Mouse (Mus musculus): ENCODE data around the gene Trem3. TPM values are rescaled to one million over a fixed set of nuclear protein-coding genes. Genes with fewer than 3 reads are reported as not detected.

Gene Trem3
- polyA plus RNA-seq, 1 experiment from 2014 or later: 0.25 TPM

GRCm38 (mm10) chr17:48261868-48262267, 14.3 kb downstream of the Trem3 start:
- H3K27me3 ChIP-seq (ENCODE audit: insufficient read depth, low read length): no peaks in the 10 kb centered on the region
- no peak overlapping the region for H3K4me2 ChIP-seq
- H3K9me3 ChIP-seq (ENCODE audit: low read depth, low read length): no peaks in the 10 kb centered on the region
- WGBS: 68% methylated on average over 2 of the region's 2 CpGs
- ATAC-seq (ENCODE audit: insufficient read depth) (no peak), DNase-seq (no peak)
- H3K4me3 ChIP-seq (ENCODE audit: low read depth, low read length): no peak overlapping the region
- no peaks in the 10 kb centered on the region for H3K4me1 ChIP-seq (ENCODE audit: insufficient read depth)
- H3K9ac ChIP-seq: no peak overlapping the region
- no peaks in the 10 kb centered on the region for H3K36me3 ChIP-seq (ENCODE audit: insufficient read depth)
- H3K27ac ChIP-seq (ENCODE audit: low read depth): no peak overlapping the region
- no peak for TF ChIP-seq CTCF (IDR thresholded peaks at IDR 0.05; ENCODE audit: low read depth)

GRCm38 (mm10) chr17:48263741-48264362, 16.3 kb downstream of the Trem3 start, which contains the start of gene Treml4:
Treml4 (plus strand) TSS chr17:48264295.
- WGBS: 86% methylated on average over 3 of the region's 3 CpGs
- no peak within 1 kb of the TSS for H3K27ac ChIP-seq (ENCODE audit: low read depth)
- no peak within 1 kb of the TSS for H3K9ac ChIP-seq
- H3K36me3 ChIP-seq (ENCODE audit: insufficient read depth): no peaks in the 10 kb centered on the region
- H3K27me3 ChIP-seq (ENCODE audit: insufficient read depth, low read length): no peaks in the 10 kb centered on the region
- DNase-seq: no peak
- H3K4me3 ChIP-seq (ENCODE audit: low read depth, low read length): no peak within 1 kb of the TSS
- no peak for TF ChIP-seq CTCF (IDR thresholded peaks at IDR 0.05; ENCODE audit: low read depth)
- no peak within 1 kb of the TSS for H3K4me2 ChIP-seq
- no peak for ATAC-seq (ENCODE audit: insufficient read depth)
- H3K9me3 ChIP-seq (ENCODE audit: low read depth, low read length): no peaks in the 10 kb centered on the region
- H3K4me1 ChIP-seq (ENCODE audit: insufficient read depth): no peaks in the 10 kb centered on the region

- TF ChIP-seq CTCF (IDR thresholded peaks at IDR 0.05; ENCODE audit: low read depth): no peak
- 88% methylated on average over 7 of the region's 7 CpGs for WGBS
- H3K4me1 ChIP-seq (ENCODE audit: insufficient read depth): no peaks in the 10 kb centered on the region
- H3K9me3 ChIP-seq (ENCODE audit: low read depth, low read length): no peaks in the 10 kb centered on the region
- no peaks in the 10 kb centered on the region for H3K27me3 ChIP-seq (ENCODE audit: insufficient read depth, low read length)
- ATAC-seq (ENCODE audit: insufficient read depth) (no peak), DNase-seq (no peak)
- H3K9ac ChIP-seq: no peak overlapping the region
- no peak overlapping the region for H3K4me2 ChIP-seq
- no peaks in the 10 kb centered on the region for H3K36me3 ChIP-seq (ENCODE audit: insufficient read depth)
- H3K4me3 ChIP-seq (ENCODE audit: low read depth, low read length): no peak overlapping the region
- H3K27ac ChIP-seq (ENCODE audit: low read depth): no peak overlapping the region
These were observed 17.1 kb downstream of the Trem3 start for GRCm38 (mm10) chr17:48264662-48265061.

GRCm38 (mm10) chr17:48266138-48266537, 18.6 kb downstream of the Trem3 start:
- H3K9ac ChIP-seq: no peak overlapping the region
- 18% methylated on average over 2 of the region's 2 CpGs for WGBS
- DNase-seq: no peak
- H3K9me3 ChIP-seq (ENCODE audit: low read depth, low read length): no peaks in the 10 kb centered on the region
- H3K4me1 ChIP-seq (ENCODE audit: insufficient read depth): no peaks in the 10 kb centered on the region
- no peak overlapping the region for H3K4me2 ChIP-seq
- ATAC-seq (ENCODE audit: insufficient read depth): no peak
- no peak overlapping the region for H3K27ac ChIP-seq (ENCODE audit: low read depth)
- no peak overlapping the region for H3K4me3 ChIP-seq (ENCODE audit: low read depth, low read length)
- H3K27me3 ChIP-seq (ENCODE audit: insufficient read depth, low read length): no peaks in the 10 kb centered on the region
- H3K36me3 ChIP-seq (ENCODE audit: insufficient read depth): no peaks in the 10 kb centered on the region
- no peak for TF ChIP-seq CTCF (IDR thresholded peaks at IDR 0.05; ENCODE audit: low read depth)

GRCm38 (mm10) chr17:48266610-48267304, 19.2 kb downstream of the Trem3 start:
- Histone ChIP-seq H3K9ac (no peak overlapping the region), H3K4me2 (no peak overlapping the region), H3K9me3 (ENCODE audit: low read depth, low read length) (no peaks in the 10 kb centered on the region), H3K27ac (ENCODE audit: low read depth) (no peak overlapping the region), H3K27me3 (ENCODE audit: insufficient read depth, low read length) (no peaks in the 10 kb centered on the region), H3K36me3 (ENCODE audit: insufficient read depth) (no peaks in the 10 kb centered on the region), H3K4me3 (ENCODE audit: low read depth, low read length) (no peak overlapping the region), H3K4me1 (ENCODE audit: insufficient read depth) (no peaks in the 10 kb centered on the region)
- no peak for TF ChIP-seq CTCF (IDR thresholded peaks at IDR 0.05; ENCODE audit: low read depth)
- no peak for ATAC-seq (ENCODE audit: insufficient read depth)
- WGBS: 29% methylated on average over 2 of the region's 2 CpGs
- DNase-seq: no peak

GRCm38 (mm10) chr17:48267591-48267990, 20.0 kb downstream of the Trem3 start:
- H3K4me3 ChIP-seq (ENCODE audit: low read depth, low read length): no peak overlapping the region
- H3K4me1 ChIP-seq (ENCODE audit: insufficient read depth): no peaks in the 10 kb centered on the region
- ATAC-seq (ENCODE audit: insufficient read depth) (no peak), DNase-seq (no peak)
- TF ChIP-seq CTCF (IDR thresholded peaks at IDR 0.05; ENCODE audit: low read depth): no peak
- no peak overlapping the region for H3K4me2 ChIP-seq
- no peak overlapping the region for H3K9ac ChIP-seq
- 96% methylated on average over 1 of the region's 1 CpGs for WGBS
- H3K27ac ChIP-seq (ENCODE audit: low read depth): no peak overlapping the region
- H3K36me3 ChIP-seq (ENCODE audit: insufficient read depth): no peaks in the 10 kb centered on the region
- no peaks in the 10 kb centered on the region for H3K9me3 ChIP-seq (ENCODE audit: low read depth, low read length)
- no peaks in the 10 kb centered on the region for H3K27me3 ChIP-seq (ENCODE audit: insufficient read depth, low read length)

GRCm38 (mm10) chr17:48268276-48268675, 20.7 kb downstream of the Trem3 start:
- no peak for TF ChIP-seq CTCF (IDR thresholded peaks at IDR 0.05; ENCODE audit: low read depth)
- H3K4me3 ChIP-seq (ENCODE audit: low read depth, low read length): no peak overlapping the region
- H3K9ac ChIP-seq: no peak overlapping the region
- ATAC-seq (ENCODE audit: insufficient read depth) (no peak), DNase-seq (no peak)
- H3K27me3 ChIP-seq (ENCODE audit: insufficient read depth, low read length): no peaks in the 10 kb centered on the region
- H3K9me3 ChIP-seq (ENCODE audit: low read depth, low read length): no peaks in the 10 kb centered on the region
- H3K36me3 ChIP-seq (ENCODE audit: insufficient read depth): no peaks in the 10 kb centered on the region
- no peak overlapping the region for H3K27ac ChIP-seq (ENCODE audit: low read depth)
- H3K4me1 ChIP-seq (ENCODE audit: insufficient read depth): no peaks in the 10 kb centered on the region
- no peak overlapping the region for H3K4me2 ChIP-seq

All from lung, embryonic 14.5 days (tissue).